ENCODE assay signal across 8 mouse cellular contexts in the genomic region with DNA sequence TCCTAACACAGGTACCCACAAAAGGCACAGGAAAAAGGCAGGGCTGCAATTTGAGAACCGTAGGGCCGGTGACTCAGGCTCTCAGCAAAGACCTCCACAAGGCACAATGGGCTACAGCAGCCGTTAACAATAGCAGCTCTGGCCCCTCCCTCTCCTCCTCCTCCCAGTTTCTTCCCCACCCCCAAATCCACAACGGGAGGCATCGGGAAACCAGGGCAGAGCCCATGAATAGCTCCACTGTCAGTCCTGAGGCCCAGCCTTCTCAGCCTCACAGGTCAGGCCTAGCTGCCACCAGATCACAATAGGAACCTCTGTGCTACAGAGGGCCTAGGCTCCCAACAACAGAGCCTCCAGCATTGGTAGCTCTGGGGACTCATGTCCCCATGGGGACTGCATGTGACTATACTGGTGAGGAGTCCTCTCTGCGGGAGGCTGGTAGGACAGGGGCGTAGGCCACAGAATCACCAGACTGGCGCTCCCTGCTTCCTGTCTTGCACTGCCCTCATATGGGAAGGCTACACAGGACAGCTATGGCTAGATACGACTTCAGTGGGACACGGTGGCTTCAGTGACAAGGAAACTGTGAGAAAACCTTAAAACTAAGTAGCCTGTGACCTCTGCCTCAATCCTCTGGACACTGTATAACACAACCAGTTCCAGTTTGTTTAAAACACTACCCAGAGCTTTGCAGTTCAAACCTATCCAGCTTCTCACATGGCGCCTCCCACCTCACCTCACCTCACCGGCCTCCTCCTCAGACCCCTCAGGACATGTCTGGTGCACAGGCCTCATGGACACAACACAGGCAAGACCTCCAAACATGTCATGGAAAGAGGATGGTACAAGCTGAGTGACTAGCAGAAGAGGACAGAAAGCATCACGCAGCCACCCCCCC. TPM values are rescaled to one million over a fixed set of nuclear protein-coding genes. Genes with fewer than 3 reads are reported as not detected.
A peak's percentile ranks its signal among the peaks of the same experiment; 100 is the strongest.
DNase-seq lines count a peak whose midpoint lies in the region; ATAC-seq lines count a peak whose summit lies in the region.

No protein-coding gene starts in this region.

- H3K27me3 ChIP-seq in kidney, embryonic 15.5 days = no peaks in the 10 kb centered on the region
- no peaks in the 10 kb centered on the region for H3K27me3 ChIP-seq in liver, embryonic 16.5 days (ENCODE audit: control insufficient read depth, insufficient read depth, low read depth, low read length)

- ATAC-seq in kidney, embryonic 15.5 days (replicated peaks; ENCODE audit: low FRiP score) = peak; percentile 78
- peak; percentile 58 for ATAC-seq in liver, embryonic 16.5 days (ENCODE audit: low read depth)

- WGBS in kidney, embryonic 15.5 days = 27% methylated on average over 13 of the region's 13 CpGs
- whole genome bisulfite sequencing in liver, embryonic 16.5 days (ENCODE audit: insufficient replicate concordance) = 24% methylated on average over 13 of the region's 13 CpGs

- no peaks in the 10 kb centered on the region for H3K9me3 ChIP-seq in kidney, embryonic 15.5 days (replicated peaks)
- H3K9me3 ChIP-seq in liver, embryonic 16.5 days (replicated peaks; ENCODE audit: control insufficient read depth, low read length) = no peaks in the 10 kb centered on the region

- H3K4me1 ChIP-seq in kidney, embryonic 15.5 days = peaks cover 86% of the 10 kb centered on the region
- peaks cover 64% of the 10 kb centered on the region for H3K4me1 ChIP-seq in liver, embryonic 16.5 days (ENCODE audit: control insufficient read depth, low read depth, low read length)

- DNase-seq in spleen, adult 18-20 months = peak; percentile 32 to 45
- no peak for DNase-seq in spleen, adult 12 weeks (ENCODE audit: low spot score)
- DNase-seq in embryo, embryonic 10 days (ENCODE audit: low spot score) = peak; percentile 87
- peak; percentile 48 to 69 for DNase-seq in heart, adult 9 months (ENCODE audit: low spot score in 2 of 2)
- peak; percentile 75 for DNase-seq in neural tube, embryonic 10.5 days (ENCODE audit: extremely low spot score, low spot score)
- DNase-seq in thymus, postnatal 25 days = no peak

- 0 out of 2 replicates have a peak overlapping the region, but pooled peaks have one; percentile 8 for H3K9ac ChIP-seq in kidney, embryonic 15.5 days
- no peak overlapping the region; the same call in none of the 2 replicates for H3K9ac ChIP-seq in liver, embryonic 16.5 days (ENCODE audit: low read depth, low read length)

- H3K4me2 ChIP-seq in kidney, embryonic 15.5 days = peak overlapping the region; percentile 38
- peak overlapping the region; percentile 12; the same call in 1 of the 2 replicates for H3K4me2 ChIP-seq in liver, embryonic 16.5 days (ENCODE audit: low read depth, low read length)

- no peaks in the 10 kb centered on the region for H3K36me3 ChIP-seq in kidney, embryonic 15.5 days
- no peaks in the 10 kb centered on the region for H3K36me3 ChIP-seq in liver, embryonic 16.5 days (ENCODE audit: control insufficient read depth, insufficient read depth)

- peak overlapping the region; percentile 91 for H3K27ac ChIP-seq in kidney, embryonic 15.5 days
- peak overlapping the region; percentile 49 for H3K27ac ChIP-seq in liver, embryonic 16.5 days (ENCODE audit: low read length)

- H3K4me3 ChIP-seq in kidney, embryonic 15.5 days (replicated peaks) = no peak overlapping the region
- H3K4me3 ChIP-seq in liver, embryonic 16.5 days (ENCODE audit: low read depth, low read length) = no peak overlapping the region

RNA-seq across cellular contexts. Expression of gene Tspan14, which starts 10.1 kb away (rescaled TPM):
- polyA plus RNA-seq in kidney, embryonic 15.5 days (2015; fragmentation: Nextera tagmentation; extraction: Ambion mirVana) = 109 and 112 TPM in 2 replicates
- polyA plus RNA-seq in liver, embryonic 16.5 days (2015; fragmentation: Nextera tagmentation; extraction: Ambion mirVana) = 29.1 and 30.0 TPM in 2 replicates

RNA-seq across cellular contexts. Expression of gene Fam213a, which starts 57.1 kb away (rescaled TPM):
- polyA plus RNA-seq in kidney, embryonic 15.5 days (2015; fragmentation: Nextera tagmentation; extraction: Ambion mirVana) = 96.8 and 103 TPM in 2 replicates
- 92.7 and 96.5 TPM in 2 replicates for polyA plus RNA-seq in liver, embryonic 16.5 days (2015; fragmentation: Nextera tagmentation; extraction: Ambion mirVana)

Comparison
In these comparisons a context has a peak if more than half of its experiments do, and no peak if none do; other contexts are left out.
1. DNase-seq: peak in spleen, adult 18-20 months (2 of 2), embryo, embryonic 10 days (single experiment), heart, adult 9 months (2 of 2) and neural tube, embryonic 10.5 days (single experiment); none in spleen, adult 12 weeks (single experiment) and thymus, postnatal 25 days (single experiment).